Mouse (Mus musculus) forebrain, embryonic 15.5 days (tissue): ENCODE measurements around the gene Fam107b. TPM values are rescaled to one million over a fixed set of nuclear protein-coding genes. Genes with fewer than 3 reads are reported as not detected.
A peak's percentile ranks its signal among the peaks of the same experiment; 100 is the strongest.

Experiments used
- ATAC-seq: fragments of 200-750 bp; cut with Nextera tagmentation; replicated peaks from 2 replicates; pipeline ENCODE4 v1.8.0; 2017; ENCODE audit warnings: mild to moderate bottlenecking, moderate TSS enrichment, moderate library complexity
- H3K27ac ChIP-seq: fragments of 300-500 bp; sonication (generic); replicated peaks from 2 replicates; pipeline ENCODE4 v1.5.1; 2015; ENCODE audit warnings: mild to moderate bottlenecking, inconsistent platforms
- H3K27me3 ChIP-seq: fragments of 300-500 bp; sonication (generic); 2 replicates; pipeline ENCODE4 v1.6.1; 2015; ENCODE audit warnings: inconsistent platforms
- H3K36me3 ChIP-seq: fragments of 300-500 bp; sonication (generic); 2 replicates; pipeline ENCODE4 v1.6.1; 2015; ENCODE audit warnings: mild to moderate bottlenecking, inconsistent platforms
- H3K4me1 ChIP-seq: fragments of 300-500 bp; sonication (generic); 2 replicates; pipeline ENCODE4 v1.6.1; 2015; ENCODE audit warnings: inconsistent platforms
- H3K4me2 ChIP-seq: fragments of 300-500 bp; sonication (generic); replicated peaks from 2 replicates; pipeline ENCODE4 v1.6.1; 2015; ENCODE audit warnings: mild to moderate bottlenecking, inconsistent platforms
- H3K4me3 ChIP-seq: fragments of 300-500 bp; sonication (generic); 2 replicates; pipeline ENCODE4 v1.5.1; 2015; ENCODE audit warnings: mild to moderate bottlenecking, inconsistent platforms
- H3K9ac ChIP-seq: fragments of 300-500 bp; sonication (generic); replicated peaks from 2 replicates; pipeline ENCODE4 v1.6.1; 2015; ENCODE audit warnings: mild to moderate bottlenecking, inconsistent platforms
- H3K9me3 ChIP-seq: fragments of 300-500 bp; sonication (generic); 2 replicates; pipeline ENCODE4 v1.6.1; 2016; ENCODE audit warnings: inconsistent platforms
- WGBS: fragments of 180-500 bp; shearing (Covaris S2); methylation state at CpG from one replicate; pipeline ENCODE4 v1.1.7; 2015; ENCODE audit warnings: mixed read lengths; 5-methylcytosine and 5-hydroxymethylcytosine counted together
- polyA plus RNA-seq: library from polyadenylated mRNA; unstranded; fragments of >200 nt; fragmentation: Nextera tagmentation; extraction: Ambion mirVana; gene quantifications from 2 replicates; pipeline ENCODE4 v1.2.1, GENCODE M21; 2015

The Fam107b gene
- polyA plus RNA-seq, 1 experiment from 2014 or later, result 60.4 TPM

DNA sequence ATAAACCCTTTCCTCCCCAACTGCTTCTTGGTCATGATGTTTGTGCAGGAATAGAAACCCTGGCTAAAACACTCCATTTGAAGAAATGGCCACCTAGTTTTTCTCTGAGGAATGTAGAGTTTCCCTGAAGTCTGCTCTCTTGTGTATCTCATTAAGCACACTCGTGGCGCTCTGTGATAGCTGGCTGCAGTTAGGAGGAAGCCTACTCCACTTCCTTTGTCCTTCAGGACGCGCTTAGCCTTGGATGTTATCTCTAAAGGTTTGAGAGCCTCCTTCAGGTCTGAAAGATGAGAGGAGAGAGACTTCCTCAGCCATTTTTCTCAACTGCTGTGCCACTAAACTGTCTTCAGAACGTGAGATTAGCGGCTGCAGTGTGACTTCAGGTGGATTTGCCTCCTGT lies 207.4 kb downstream of the Fam107b start:
- WGBS, result 87% methylated on average over 6 of the region's 6 CpGs
- no peak overlapping the region for H3K9ac ChIP-seq
- H3K4me1 ChIP-seq, result 0 out of 2 replicates have a peak, but pooled peaks cover 8% of the 10 kb centered on the region
- ATAC-seq, result no peak
- H3K4me2 ChIP-seq, result no peak overlapping the region
- no peak overlapping the region for H3K27ac ChIP-seq
- H3K4me3 ChIP-seq, result no peak overlapping the region
- no peaks in the 10 kb centered on the region for H3K27me3 ChIP-seq
- H3K9me3 ChIP-seq, result no peaks in the 10 kb centered on the region
- peaks cover 29% of the 10 kb centered on the region for H3K36me3 ChIP-seq

DNA sequence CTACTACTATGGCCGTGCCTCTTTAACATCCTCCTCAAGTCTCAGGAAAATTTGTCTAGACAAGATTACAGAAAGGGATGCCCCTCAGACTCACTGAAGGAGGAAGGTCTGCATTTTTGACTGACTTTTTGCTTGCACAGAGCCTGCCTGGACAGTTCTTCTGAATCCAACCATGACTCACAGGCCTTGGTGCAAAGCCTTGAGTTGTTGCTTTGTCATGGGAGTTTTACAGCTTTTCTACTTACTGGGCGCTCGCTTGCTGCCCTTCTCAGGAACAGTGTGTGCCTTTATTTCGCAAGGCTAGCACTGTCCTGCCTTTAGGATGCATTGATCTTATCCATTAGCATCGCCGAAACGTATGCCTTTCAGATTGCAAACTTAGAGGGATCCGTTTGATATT lies 215.3 kb downstream of the Fam107b start:
- H3K4me1 ChIP-seq, result no peaks in the 10 kb centered on the region
- no peaks in the 10 kb centered on the region for H3K27me3 ChIP-seq
- no peaks in the 10 kb centered on the region for H3K9me3 ChIP-seq
- H3K9ac ChIP-seq, result no peak overlapping the region
- H3K4me3 ChIP-seq, result no peak overlapping the region
- no peak overlapping the region for H3K27ac ChIP-seq
- no peak overlapping the region for H3K4me2 ChIP-seq
- no peak for ATAC-seq
- WGBS, result 95% methylated on average over 8 of the region's 8 CpGs
- peaks cover 7% of the 10 kb centered on the region for H3K36me3 ChIP-seq

GRCm38 (mm10) chr2:3787752-3788423 lies 217.6 kb downstream of the Fam107b start:
- H3K27me3 ChIP-seq, result no peaks in the 10 kb centered on the region
- no peak for ATAC-seq
- no peak overlapping the region for H3K4me3 ChIP-seq
- H3K9me3 ChIP-seq, result no peaks in the 10 kb centered on the region
- no peaks in the 10 kb centered on the region for H3K4me1 ChIP-seq
- H3K9ac ChIP-seq, result no peak overlapping the region
- no peaks in the 10 kb centered on the region for H3K36me3 ChIP-seq
- H3K4me2 ChIP-seq, result no peak overlapping the region
- no peak overlapping the region for H3K27ac ChIP-seq

GRCm38 (mm10) chr2:3788424-3788786 lies 218.1 kb downstream of the Fam107b start:
- Histone ChIP-seq H3K27ac (no peak overlapping the region), H3K4me1 (no peaks in the 10 kb centered on the region), H3K4me3 (no peak overlapping the region), H3K4me2 (no peak overlapping the region), H3K9ac (no peak overlapping the region), H3K36me3 (no peaks in the 10 kb centered on the region), H3K9me3 (no peaks in the 10 kb centered on the region), H3K27me3 (no peaks in the 10 kb centered on the region)
- WGBS, result 80% methylated on average over 3 of the region's 3 CpGs
- ATAC-seq, result no peak

DNA sequence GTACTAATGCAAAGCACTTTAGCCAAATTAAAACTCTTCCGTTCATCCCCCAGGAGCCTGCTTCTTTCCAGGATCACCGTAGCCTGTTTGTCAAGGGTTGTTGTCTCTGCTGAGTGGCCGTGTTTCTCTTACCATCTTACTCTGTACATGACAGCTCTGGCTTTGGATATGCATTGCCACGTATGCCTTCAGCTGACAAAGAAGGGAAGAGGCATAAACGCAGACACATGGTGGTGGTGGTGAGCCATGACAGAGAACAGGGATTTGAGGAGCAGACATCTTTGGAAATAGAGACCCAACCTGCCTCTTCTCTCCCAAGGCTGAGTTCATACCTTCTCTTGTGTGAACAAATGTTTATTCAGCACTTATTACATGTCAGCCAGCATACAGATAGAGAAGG lies 226.3 kb downstream of the Fam107b start:
- no peak for ATAC-seq
- WGBS, result 83% methylated on average over 5 of the region's 5 CpGs
- H3K4me3 ChIP-seq, result no peak overlapping the region

DNA sequence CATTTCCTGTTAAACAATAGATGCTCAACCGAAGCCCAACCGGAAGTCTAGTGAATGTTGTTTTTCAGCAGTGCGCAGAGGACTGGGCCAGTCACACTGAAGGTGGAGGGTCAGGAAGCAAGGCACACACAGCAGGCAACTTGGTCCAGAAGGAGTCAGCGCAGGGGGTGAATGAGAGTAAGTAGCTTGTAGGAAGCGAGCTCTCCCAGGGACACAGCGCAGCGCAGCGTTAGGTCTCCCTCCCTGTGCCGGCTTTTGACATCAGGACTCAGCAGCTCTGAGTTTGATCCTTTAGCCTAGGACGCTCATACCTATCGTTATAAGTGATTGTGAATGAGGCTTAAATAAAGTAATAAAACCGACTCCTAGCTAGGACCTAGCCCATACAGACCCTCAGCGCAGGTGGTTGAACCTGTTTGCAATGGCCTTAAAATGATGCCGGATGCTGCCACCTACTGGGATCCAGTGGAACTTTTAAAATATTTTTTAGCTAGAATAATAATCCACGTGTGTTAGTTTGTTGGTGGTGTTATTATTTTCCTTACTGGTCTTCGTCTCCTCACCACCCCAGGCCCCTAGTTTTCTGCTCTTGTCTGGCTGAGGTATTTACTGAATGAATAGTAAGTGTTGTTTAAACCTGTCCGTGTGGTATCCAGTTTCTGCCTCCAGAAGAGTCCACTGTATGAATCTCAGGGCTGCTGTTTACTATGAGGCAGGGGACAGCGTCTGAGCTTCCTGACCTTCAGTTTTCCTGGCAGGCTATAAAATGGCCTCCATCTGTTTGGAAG lies 229.7 kb downstream of the Fam107b start:
- Histone ChIP-seq H3K36me3 (no peaks in the 10 kb centered on the region), H3K9ac (0 out of 2 replicates have a peak overlapping the region, but pooled peaks have one; percentile 21), H3K4me3 (peak overlapping the region; percentile 32), H3K4me2 (peak overlapping the region; percentile 52), H3K27ac (no peak overlapping the region), H3K27me3 (no peaks in the 10 kb centered on the region), H3K4me1 (peaks cover 8% of the 10 kb centered on the region; the same call in 1 of the 2 replicates), H3K9me3 (no peaks in the 10 kb centered on the region)
- ATAC-seq, result peak; percentile 88
- 9% methylated on average over 18 of the region's 18 CpGs for WGBS

More for the DNA sequence above, 226.3 kb downstream of the Fam107b start:
- Histone ChIP-seq H3K27ac (no peak overlapping the region), H3K4me1 (peaks cover 8% of the 10 kb centered on the region; the same call in 1 of the 2 replicates), H3K36me3 (no peaks in the 10 kb centered on the region), H3K27me3 (no peaks in the 10 kb centered on the region), H3K9ac (no peak overlapping the region), H3K4me2 (no peak overlapping the region), H3K9me3 (no peaks in the 10 kb centered on the region)

DNA sequence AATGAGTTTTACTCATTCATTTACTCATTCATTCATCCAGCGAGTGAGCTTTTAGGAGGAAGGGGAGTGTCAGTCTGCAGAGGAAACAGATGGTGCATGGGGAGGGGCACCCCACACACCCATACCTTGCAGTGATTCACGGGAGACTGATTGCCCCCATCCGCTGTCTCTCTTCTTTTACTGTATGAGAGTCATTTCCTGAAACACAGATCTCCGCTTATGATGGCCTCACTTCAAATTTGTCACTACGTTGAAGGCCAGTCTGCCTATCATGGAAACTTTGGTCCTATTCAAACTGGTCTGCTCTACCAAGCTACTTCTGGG lies 230.2 kb downstream of the Fam107b start:
- Histone ChIP-seq H3K36me3 (no peaks in the 10 kb centered on the region), H3K4me1 (peaks cover 8% of the 10 kb centered on the region; the same call in 1 of the 2 replicates), H3K4me2 (no peak overlapping the region), H3K4me3 (no peak overlapping the region), H3K27ac (no peak overlapping the region), H3K9ac (no peak overlapping the region), H3K9me3 (no peaks in the 10 kb centered on the region), H3K27me3 (no peaks in the 10 kb centered on the region)
- ATAC-seq, result peak; percentile 26; the same call in 1 of the 2 replicates
- 54% methylated on average over 5 of the region's 5 CpGs for WGBS

DNA sequence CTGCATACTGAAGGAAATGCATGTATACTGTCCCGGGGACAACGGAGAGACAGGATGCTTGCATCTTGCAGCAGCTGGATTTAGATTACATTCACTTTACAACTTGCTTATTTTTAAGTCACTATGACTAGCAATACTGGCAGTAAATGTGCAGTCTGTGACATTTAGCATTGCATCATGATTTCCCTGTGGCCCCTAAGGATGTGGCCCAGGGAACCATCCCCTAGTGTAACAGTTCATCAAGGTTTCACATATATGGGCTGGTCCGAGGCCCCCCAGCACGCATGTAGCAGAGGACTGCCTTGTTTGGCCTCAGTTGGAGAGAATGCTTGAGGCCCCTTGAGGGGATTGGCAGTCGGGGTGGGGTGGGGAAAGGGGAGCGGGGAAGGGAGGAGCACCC lies 235.5 kb downstream of the Fam107b start:
- no peaks in the 10 kb centered on the region for H3K27me3 ChIP-seq
- H3K4me1 ChIP-seq, result 0 out of 2 replicates have a peak, but pooled peaks cover 2% of the 10 kb centered on the region
- no peak overlapping the region for H3K4me2 ChIP-seq
- no peaks in the 10 kb centered on the region for H3K9me3 ChIP-seq
- H3K4me3 ChIP-seq, result no peak overlapping the region
- no peak for ATAC-seq
- WGBS, result 60% methylated on average over 6 of the region's 6 CpGs
- H3K9ac ChIP-seq, result no peak overlapping the region
- no peak overlapping the region for H3K27ac ChIP-seq
- no peaks in the 10 kb centered on the region for H3K36me3 ChIP-seq

DNA sequence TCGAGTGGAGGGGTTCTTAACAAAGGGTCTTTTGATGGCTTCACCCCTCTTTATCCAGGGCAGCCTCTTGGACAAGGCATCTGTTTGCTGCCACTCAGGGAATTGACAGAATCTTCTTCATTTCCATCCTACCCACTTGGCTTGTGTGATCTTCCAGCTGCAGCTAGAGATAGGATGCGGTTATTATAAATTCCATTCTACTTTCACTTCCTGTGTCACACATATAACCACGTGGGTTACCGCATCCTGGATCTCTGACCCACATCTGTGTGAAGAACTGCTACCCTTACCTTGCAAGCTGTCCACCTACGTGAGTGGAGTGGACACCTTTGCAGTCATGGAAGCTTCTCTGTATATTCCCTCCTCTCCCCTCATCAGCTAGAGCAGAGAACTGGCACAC lies 240.0 kb downstream of the Fam107b start:
- Histone ChIP-seq H3K4me2 (no peak overlapping the region), H3K9ac (no peak overlapping the region), H3K4me1 (0 out of 2 replicates have a peak, but pooled peaks cover 2% of the 10 kb centered on the region), H3K27ac (no peak overlapping the region), H3K27me3 (no peaks in the 10 kb centered on the region), H3K4me3 (no peak overlapping the region), H3K36me3 (no peaks in the 10 kb centered on the region), H3K9me3 (no peaks in the 10 kb centered on the region)
- 73% methylated on average over 5 of the region's 5 CpGs for WGBS
- ATAC-seq, result no peak

DNA sequence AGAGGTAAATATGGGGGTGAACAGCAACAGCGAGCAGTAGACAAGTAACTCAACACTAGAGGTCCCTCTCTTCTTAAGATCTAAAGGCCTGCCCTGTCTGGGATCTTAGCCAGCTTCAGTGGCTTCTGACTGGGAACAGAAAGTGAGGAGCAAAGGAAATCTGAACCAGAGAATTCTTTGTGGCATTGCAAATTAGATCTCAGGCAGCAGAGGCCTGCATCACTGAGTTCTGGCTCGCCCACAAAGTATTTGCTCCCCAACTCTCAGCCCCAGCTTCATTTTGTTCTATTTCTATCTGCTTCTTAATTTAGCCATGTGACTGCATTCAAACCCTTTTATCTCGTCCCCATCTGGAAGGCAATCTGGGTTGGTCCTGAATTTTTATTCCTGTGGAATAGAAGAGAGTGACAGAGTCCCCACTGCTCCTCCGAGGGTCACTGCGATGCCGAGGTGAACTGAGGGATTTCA lies 245.9 kb downstream of the Fam107b start:
- H3K4me2 ChIP-seq, result no peak overlapping the region
- H3K4me1 ChIP-seq, result peaks cover 12% of the 10 kb centered on the region
- H3K36me3 ChIP-seq, result no peaks in the 10 kb centered on the region
- peak; percentile 65 for ATAC-seq
- no peak overlapping the region for H3K4me3 ChIP-seq
- H3K9me3 ChIP-seq, result no peaks in the 10 kb centered on the region
- no peaks in the 10 kb centered on the region for H3K27me3 ChIP-seq
- H3K27ac ChIP-seq, result peak overlapping the region; percentile 86
- WGBS, result 41% methylated on average over 6 of the region's 6 CpGs
- H3K9ac ChIP-seq, result no peak overlapping the region

- 48% methylated on average over 3 of the region's 3 CpGs for WGBS
- Histone ChIP-seq H3K27ac (peak overlapping the region; percentile 86), H3K9ac (no peak overlapping the region), H3K4me3 (no peak overlapping the region), H3K9me3 (no peaks in the 10 kb centered on the region), H3K4me2 (no peak overlapping the region), H3K4me1 (peaks cover 15% of the 10 kb centered on the region), H3K27me3 (no peaks in the 10 kb centered on the region), H3K36me3 (no peaks in the 10 kb centered on the region)
- 0 out of 2 replicates have a peak, but pooled peaks have one; percentile 11 for ATAC-seq
Measured at GRCm38 (mm10) chr2:3817626-3818025, 247.3 kb downstream of the Fam107b start.
